Mouse (Mus musculus): ENCODE results near the gene Higd2a. TPM values are rescaled to one million over a fixed set of nuclear protein-coding genes. Genes with fewer than 3 reads are reported as not detected.
A peak's percentile ranks its signal among the peaks of the same experiment; 100 is the strongest.

Gene Higd2a
- polyA plus RNA-seq (2016; fragmentation: Nextera tagmentation; extraction: Ambion mirVana), result 144 and 154 TPM in 2 replicates

GRCm38 (mm10) chr13:54589996-54590951 is at the start of gene Higd2a, which contains the start of gene Nop16:
Gene Higd2a, plus strand, starts transcription at chr13:54590207.
Gene Nop16, minus strand, starts transcription at chr13:54590090.
- H3K36me3 ChIP-seq (replicated peaks), result peaks cover 50% of the 10 kb centered on the region
- no peaks in the 10 kb centered on the region for H3K9me3 ChIP-seq
- H3K4me3 ChIP-seq, result peak within 1 kb of the TSS; percentile 94
- peak within 1 kb of the TSS; percentile 88 for H3K27ac ChIP-seq (replicated peaks)
- peaks cover 25% of the 10 kb centered on the region for H3K4me1 ChIP-seq
- no peaks in the 10 kb centered on the region for H3K27me3 ChIP-seq (replicated peaks; ENCODE audit: low read depth, poor library complexity, severe bottlenecking)
- under 1% methylated on average over 51 of the region's 51 CpGs for WGBS
- DNase-seq (ENCODE audit: low spot score), result peak; percentile 97

GRCm38 (mm10) chr13:54548036-54548435 is 42.0 kb upstream of the Higd2a start:
- Histone ChIP-seq H3K9me3 (no peaks in the 10 kb centered on the region), H3K27me3 (replicated peaks; ENCODE audit: low read depth, poor library complexity, severe bottlenecking) (no peaks in the 10 kb centered on the region), H3K4me1 (no peaks in the 10 kb centered on the region), H3K36me3 (replicated peaks) (peaks cover 82% of the 10 kb centered on the region), H3K4me3 (no peak overlapping the region), H3K27ac (replicated peaks) (no peak overlapping the region)
- 87% methylated on average over 7 of the region's 7 CpGs for WGBS
- DNase-seq (ENCODE audit: low spot score), result no peak

GRCm38 (mm10) chr13:54556176-54556575 is 33.8 kb upstream of the Higd2a start:
- WGBS, result 92% methylated on average over 9 of the region's 9 CpGs
- Histone ChIP-seq H3K4me3 (no peak overlapping the region), H3K4me1 (no peaks in the 10 kb centered on the region), H3K27ac (replicated peaks) (no peak overlapping the region), H3K27me3 (replicated peaks; ENCODE audit: low read depth, poor library complexity, severe bottlenecking) (no peaks in the 10 kb centered on the region), H3K36me3 (replicated peaks) (peaks cover 98% of the 10 kb centered on the region), H3K9me3 (no peaks in the 10 kb centered on the region)
- DNase-seq (ENCODE audit: low spot score), result no peak

GRCm38 (mm10) chr13:54556796-54557195 is 33.2 kb upstream of the Higd2a start:
- H3K27ac ChIP-seq (replicated peaks), result no peak overlapping the region
- H3K4me1 ChIP-seq, result no peaks in the 10 kb centered on the region
- WGBS, result 95% methylated on average over 3 of the region's 3 CpGs
- DNase-seq (ENCODE audit: low spot score), result no peak
- no peaks in the 10 kb centered on the region for H3K9me3 ChIP-seq
- no peaks in the 10 kb centered on the region for H3K27me3 ChIP-seq (replicated peaks; ENCODE audit: low read depth, poor library complexity, severe bottlenecking)
- peaks cover 98% of the 10 kb centered on the region for H3K36me3 ChIP-seq (replicated peaks)
- H3K4me3 ChIP-seq, result no peak overlapping the region

GRCm38 (mm10) chr13:54557652-54558051 is 32.4 kb upstream of the Higd2a start:
- Histone ChIP-seq H3K4me3 (no peak overlapping the region), H3K36me3 (replicated peaks) (peaks cover 98% of the 10 kb centered on the region), H3K9me3 (no peaks in the 10 kb centered on the region), H3K27me3 (replicated peaks; ENCODE audit: low read depth, poor library complexity, severe bottlenecking) (no peaks in the 10 kb centered on the region), H3K27ac (replicated peaks) (no peak overlapping the region), H3K4me1 (no peaks in the 10 kb centered on the region)
- WGBS, result 97% methylated on average over 1 of the region's 1 CpGs
- no peak for DNase-seq (ENCODE audit: low spot score)

GRCm38 (mm10) chr13:54559656-54560055 is 30.4 kb upstream of the Higd2a start:
- peaks cover 92% of the 10 kb centered on the region for H3K36me3 ChIP-seq (replicated peaks)
- no peak overlapping the region for H3K4me3 ChIP-seq
- H3K9me3 ChIP-seq, result no peaks in the 10 kb centered on the region
- peaks cover 9% of the 10 kb centered on the region for H3K4me1 ChIP-seq
- no peak for DNase-seq (ENCODE audit: low spot score)
- WGBS, result 98% methylated on average over 2 of the region's 2 CpGs
- no peak overlapping the region for H3K27ac ChIP-seq (replicated peaks)
- no peaks in the 10 kb centered on the region for H3K27me3 ChIP-seq (replicated peaks; ENCODE audit: low read depth, poor library complexity, severe bottlenecking)

- Histone ChIP-seq H3K4me1 (peaks cover 12% of the 10 kb centered on the region), H3K27ac (replicated peaks) (no peak overlapping the region), H3K27me3 (replicated peaks; ENCODE audit: low read depth, poor library complexity, severe bottlenecking) (no peaks in the 10 kb centered on the region), H3K9me3 (no peaks in the 10 kb centered on the region), H3K36me3 (replicated peaks) (peaks cover 83% of the 10 kb centered on the region), H3K4me3 (no peak overlapping the region)
- no peak for DNase-seq (ENCODE audit: low spot score)
- WGBS, result 92% methylated on average over 7 of the region's 7 CpGs
These were observed 29.4 kb upstream of the Higd2a start for GRCm38 (mm10) chr13:54560608-54561007.

- 87% methylated on average over 7 of the region's 7 CpGs for WGBS
- H3K9me3 ChIP-seq, result no peaks in the 10 kb centered on the region
- H3K27me3 ChIP-seq (replicated peaks; ENCODE audit: low read depth, poor library complexity, severe bottlenecking), result no peaks in the 10 kb centered on the region
- peaks cover 17% of the 10 kb centered on the region for H3K4me1 ChIP-seq
- no peak overlapping the region for H3K27ac ChIP-seq (replicated peaks)
- no peak for DNase-seq (ENCODE audit: low spot score)
- no peak overlapping the region for H3K4me3 ChIP-seq
- peaks cover 63% of the 10 kb centered on the region for H3K36me3 ChIP-seq (replicated peaks)
These were observed 27.4 kb upstream of the Higd2a start for GRCm38 (mm10) chr13:54562562-54562961.

GRCm38 (mm10) chr13:54564232-54565200 is 25.5 kb upstream of the Higd2a start:
- 14% methylated on average over 45 of the region's 45 CpGs for WGBS
- H3K27ac ChIP-seq (replicated peaks), result peak overlapping the region; percentile 94
- no peak for DNase-seq (ENCODE audit: low spot score)

GRCm38 (mm10) chr13:54565201-54565581 is 24.8 kb upstream of the Higd2a start, which contains the start of gene 4833439L19Rik:
Gene 4833439L19Rik, minus strand, starts transcription at chr13:54565435.
- Histone ChIP-seq H3K36me3 (replicated peaks) (peaks cover 37% of the 10 kb centered on the region), H3K27me3 (replicated peaks; ENCODE audit: low read depth, poor library complexity, severe bottlenecking) (no peaks in the 10 kb centered on the region), H3K9me3 (no peaks in the 10 kb centered on the region), H3K27ac (replicated peaks) (peak within 1 kb of the TSS; percentile 94), H3K4me3 (peak within 1 kb of the TSS; percentile 89), H3K4me1 (peaks cover 21% of the 10 kb centered on the region)
- DNase-seq (ENCODE audit: low spot score), result peak; percentile 95
- under 1% methylated on average over 27 of the region's 27 CpGs for WGBS

More at GRCm38 (mm10) chr13:54564232-54565200, 25.5 kb upstream of the Higd2a start:
- peaks cover 44% of the 10 kb centered on the region for H3K36me3 ChIP-seq (replicated peaks)
- H3K9me3 ChIP-seq, result no peaks in the 10 kb centered on the region
- peaks cover 21% of the 10 kb centered on the region for H3K4me1 ChIP-seq
- no peaks in the 10 kb centered on the region for H3K27me3 ChIP-seq (replicated peaks; ENCODE audit: low read depth, poor library complexity, severe bottlenecking)
- peak overlapping the region; percentile 89 for H3K4me3 ChIP-seq

GRCm38 (mm10) chr13:54565594-54566345 is 24.2 kb upstream of the Higd2a start:
- Histone ChIP-seq H3K27ac (replicated peaks) (peak overlapping the region; percentile 94), H3K9me3 (no peaks in the 10 kb centered on the region), H3K4me1 (peaks cover 21% of the 10 kb centered on the region), H3K4me3 (peak overlapping the region; percentile 89), H3K27me3 (replicated peaks; ENCODE audit: low read depth, poor library complexity, severe bottlenecking) (no peaks in the 10 kb centered on the region), H3K36me3 (replicated peaks) (peaks cover 31% of the 10 kb centered on the region)
- WGBS, result 37% methylated on average over 8 of the region's 8 CpGs
- DNase-seq (ENCODE audit: low spot score), result peak; percentile 61

All from embryonic facial prominence, embryonic 10.5 days (tissue).